Mouse (Mus musculus): Measurements from ENCODE around the gene Tcf25. TPM values are rescaled to one million over a fixed set of nuclear protein-coding genes. Genes with fewer than 3 reads are reported as not detected.
A peak's percentile ranks its signal among the peaks of the same experiment; 100 is the strongest.
"Not testable (repeated sequence)": the region's sequence is repeated elsewhere in the genome, so short reads cannot be mapped to it uniquely, and the experiment has no call there.

The Tcf25 gene
- polyA plus RNA-seq, 1 experiment from 2014 or later, result 136 TPM

- Histone ChIP-seq H3K27me3 (replicated peaks) (peaks cover 59% of the 10 kb centered on the region), H3K4me3 (peak overlapping the region; percentile 47), H3K4me2 (peak overlapping the region; percentile 65), H3K9me3 (no peaks in the 10 kb centered on the region), H3K27ac (replicated peaks) (no peak overlapping the region), H3K36me3 (no peaks in the 10 kb centered on the region), H3K9ac (peak overlapping the region; percentile 47), H3K4me1 (peaks cover 44% of the 10 kb centered on the region)
- ATAC-seq (ENCODE audit: extremely low read depth, insufficient number of reproducible peaks, low FRiP score, low TSS enrichment), result no peak
- WGBS, result 10% methylated on average over 16 of the region's 16 CpGs
Observed at GRCm38 (mm10) chr8:123411781-123412327, 38.3 kb downstream of the Tcf25 start.

DNA sequence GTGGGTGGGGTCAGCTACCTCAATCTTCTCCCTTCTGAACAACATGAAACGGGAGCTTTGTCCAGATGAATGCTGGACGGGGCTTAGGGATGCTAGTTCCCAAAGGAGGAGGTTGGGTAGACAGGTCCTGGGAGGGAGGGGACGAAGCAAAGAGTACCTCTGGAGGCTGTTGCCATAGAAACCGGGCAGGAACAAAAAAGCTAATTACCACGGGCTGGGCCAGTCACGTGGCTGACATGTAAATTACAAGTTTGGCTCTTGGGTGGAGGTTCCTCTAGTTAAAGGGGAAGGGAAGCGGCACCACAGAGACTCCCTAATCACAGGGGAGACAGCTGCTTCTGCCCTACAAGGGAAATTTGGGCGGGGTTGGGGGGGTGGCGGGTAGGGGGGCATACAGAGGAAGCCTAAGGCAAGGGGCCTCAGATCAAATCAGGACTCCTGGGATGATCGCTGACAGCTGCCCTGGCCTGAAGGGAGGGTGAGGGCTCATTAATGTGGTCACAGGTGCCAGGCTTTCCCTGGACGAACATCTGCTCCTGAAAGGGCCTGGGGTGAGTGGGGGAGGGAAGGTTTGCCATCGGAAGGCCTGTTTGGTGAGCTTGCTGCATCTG lies 39.1 kb downstream of the Tcf25 start:
- no peak overlapping the region for H3K27ac ChIP-seq (replicated peaks)
- no peaks in the 10 kb centered on the region for H3K36me3 ChIP-seq
- peak overlapping the region; percentile 47; the same call in 1 of the 2 replicates for H3K4me3 ChIP-seq
- ATAC-seq (ENCODE audit: extremely low read depth, insufficient number of reproducible peaks, low FRiP score, low TSS enrichment), result no peak
- H3K9me3 ChIP-seq, result no peaks in the 10 kb centered on the region
- peaks cover 51% of the 10 kb centered on the region for H3K27me3 ChIP-seq (replicated peaks)
- H3K4me2 ChIP-seq, result peak overlapping the region; percentile 65
- 6% methylated on average over 12 of the region's 12 CpGs for WGBS
- peaks cover 42% of the 10 kb centered on the region for H3K4me1 ChIP-seq
- no peak overlapping the region for H3K9ac ChIP-seq

GRCm38 (mm10) chr8:123414255-123414654 lies 40.7 kb downstream of the Tcf25 start:
- H3K27ac ChIP-seq (replicated peaks), result no peak overlapping the region
- H3K4me3 ChIP-seq, result no peak overlapping the region
- H3K9ac ChIP-seq, result no peak overlapping the region
- 6% methylated on average over 9 of the region's 9 CpGs for WGBS
- H3K4me1 ChIP-seq, result peaks cover 28% of the 10 kb centered on the region
- no peak for ATAC-seq (ENCODE audit: extremely low read depth, insufficient number of reproducible peaks, low FRiP score, low TSS enrichment)
- no peaks in the 10 kb centered on the region for H3K36me3 ChIP-seq
- H3K27me3 ChIP-seq (replicated peaks), result peaks cover 43% of the 10 kb centered on the region
- H3K4me2 ChIP-seq, result no peak overlapping the region
- no peaks in the 10 kb centered on the region for H3K9me3 ChIP-seq

GRCm38 (mm10) chr8:123414997-123415696 lies 41.6 kb downstream of the Tcf25 start:
- WGBS, result 77% methylated on average over 5 of the region's 5 CpGs
- not testable (repeated sequence) for H3K27ac ChIP-seq (replicated peaks); H3K9me3 ChIP-seq; H3K4me3 ChIP-seq; ATAC-seq (ENCODE audit: extremely low read depth, insufficient number of reproducible peaks, low FRiP score, low TSS enrichment); H3K4me2 ChIP-seq; H3K36me3 ChIP-seq; H3K9ac ChIP-seq
- H3K27me3 ChIP-seq (replicated peaks), result peaks cover 42% of the 10 kb centered on the region
- peaks cover 19% of the 10 kb centered on the region for H3K4me1 ChIP-seq

GRCm38 (mm10) chr8:123415967-123416943 lies 42.7 kb downstream of the Tcf25 start:
- H3K4me1 ChIP-seq, result peaks cover 8% of the 10 kb centered on the region
- no peak overlapping the region for H3K9ac ChIP-seq
- no peaks in the 10 kb centered on the region for H3K36me3 ChIP-seq
- no peaks in the 10 kb centered on the region for H3K9me3 ChIP-seq
- no peak for ATAC-seq (ENCODE audit: extremely low read depth, insufficient number of reproducible peaks, low FRiP score, low TSS enrichment)
- peaks cover 35% of the 10 kb centered on the region for H3K27me3 ChIP-seq (replicated peaks)
- H3K27ac ChIP-seq (replicated peaks), result no peak overlapping the region
- H3K4me2 ChIP-seq, result no peak overlapping the region
- H3K4me3 ChIP-seq, result no peak overlapping the region
- WGBS, result 46% methylated on average over 8 of the region's 8 CpGs

GRCm38 (mm10) chr8:123416944-123417555 lies 43.5 kb downstream of the Tcf25 start:
- Histone ChIP-seq H3K4me3 (no peak overlapping the region), H3K36me3 (no peaks in the 10 kb centered on the region), H3K27me3 (replicated peaks) (peaks cover 31% of the 10 kb centered on the region), H3K9me3 (no peaks in the 10 kb centered on the region), H3K4me2 (no peak overlapping the region), H3K4me1 (peaks cover 2% of the 10 kb centered on the region), H3K9ac (no peak overlapping the region), H3K27ac (replicated peaks) (no peak overlapping the region)
- ATAC-seq (ENCODE audit: extremely low read depth, insufficient number of reproducible peaks, low FRiP score, low TSS enrichment), result no peak
- 71% methylated on average over 8 of the region's 8 CpGs for WGBS

DNA sequence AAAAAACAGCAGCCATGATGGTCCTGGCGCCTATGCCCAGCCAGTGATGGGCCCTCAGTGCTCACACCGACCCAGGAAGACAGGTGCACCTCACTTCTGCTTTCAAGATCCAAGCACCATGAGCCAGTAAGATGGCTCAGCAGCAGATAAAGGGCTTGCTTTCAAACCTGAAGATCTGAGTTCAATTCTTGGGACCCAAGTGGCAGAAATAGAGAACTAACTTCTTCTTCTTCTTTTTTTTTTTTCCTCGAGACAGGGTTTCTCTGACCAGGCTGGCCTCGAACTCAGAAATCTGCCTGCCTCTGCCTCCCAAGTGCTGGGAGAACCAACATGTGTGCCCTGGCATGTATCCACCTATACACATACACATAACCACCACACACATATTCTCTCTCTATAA lies 46.2 kb downstream of the Tcf25 start:
- 76% methylated on average over 4 of the region's 4 CpGs for WGBS
- H3K4me3 ChIP-seq, result no peak overlapping the region

GRCm38 (mm10) chr8:123420525-123421281 lies 47.1 kb downstream of the Tcf25 start:
- Histone ChIP-seq H3K27me3 (replicated peaks) (peaks cover 11% of the 10 kb centered on the region), H3K4me3 (no peak overlapping the region), H3K9me3 (no peaks in the 10 kb centered on the region), H3K36me3 (no peaks in the 10 kb centered on the region), H3K4me1 (peaks cover 4% of the 10 kb centered on the region), H3K4me2 (no peak overlapping the region), H3K9ac (no peak overlapping the region), H3K27ac (replicated peaks) (no peak overlapping the region)
- 90% methylated on average over 34 of the region's 34 CpGs for WGBS
- ATAC-seq (ENCODE audit: extremely low read depth, insufficient number of reproducible peaks, low FRiP score, low TSS enrichment), result no peak

More for the DNA sequence above, 46.2 kb downstream of the Tcf25 start:
- no peak for ATAC-seq (ENCODE audit: extremely low read depth, insufficient number of reproducible peaks, low FRiP score, low TSS enrichment)
- Histone ChIP-seq H3K9ac (no peak overlapping the region), H3K27me3 (replicated peaks) (peaks cover 11% of the 10 kb centered on the region), H3K9me3 (no peaks in the 10 kb centered on the region), H3K36me3 (no peaks in the 10 kb centered on the region), H3K27ac (replicated peaks) (no peak overlapping the region), H3K4me2 (no peak overlapping the region), H3K4me1 (peaks cover 4% of the 10 kb centered on the region)

DNA sequence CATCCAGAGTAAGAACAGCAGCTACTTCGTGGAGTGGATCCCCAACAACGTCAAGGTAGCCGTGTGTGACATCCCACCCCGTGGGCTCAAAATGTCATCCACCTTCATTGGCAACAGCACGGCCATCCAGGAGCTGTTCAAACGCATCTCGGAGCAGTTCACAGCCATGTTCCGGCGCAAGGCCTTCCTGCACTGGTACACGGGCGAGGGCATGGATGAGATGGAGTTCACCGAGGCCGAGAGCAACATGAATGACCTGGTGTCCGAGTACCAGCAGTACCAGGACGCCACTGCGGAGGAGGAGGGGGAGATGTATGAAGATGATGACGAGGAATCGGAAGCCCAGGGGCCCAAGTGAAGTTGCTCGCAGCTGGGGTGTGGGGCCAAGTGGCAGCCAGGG lies 47.8 kb downstream of the Tcf25 start:
- no peak overlapping the region for H3K9ac ChIP-seq
- H3K9me3 ChIP-seq, result peaks cover 2% of the 10 kb centered on the region
- no peak for ATAC-seq (ENCODE audit: extremely low read depth, insufficient number of reproducible peaks, low FRiP score, low TSS enrichment)
- no peak overlapping the region for H3K27ac ChIP-seq (replicated peaks)
- H3K4me1 ChIP-seq, result peaks cover 4% of the 10 kb centered on the region
- 82% methylated on average over 19 of the region's 19 CpGs for WGBS
- no peak overlapping the region for H3K4me2 ChIP-seq
- no peaks in the 10 kb centered on the region for H3K36me3 ChIP-seq
- H3K4me3 ChIP-seq, result no peak overlapping the region
- peaks cover 11% of the 10 kb centered on the region for H3K27me3 ChIP-seq (replicated peaks)

GRCm38 (mm10) chr8:123422056-123422780 lies 48.7 kb downstream of the Tcf25 start:
- no peak for ATAC-seq (ENCODE audit: extremely low read depth, insufficient number of reproducible peaks, low FRiP score, low TSS enrichment)
- peak overlapping the region; percentile 60 for H3K9ac ChIP-seq
- WGBS, result 6% methylated on average over 17 of the region's 17 CpGs

More at GRCm38 (mm10) chr8:123422056-123422780, 48.7 kb downstream of the Tcf25 start:
- peaks cover 4% of the 10 kb centered on the region for H3K4me1 ChIP-seq
- peak overlapping the region; percentile 42 for H3K4me3 ChIP-seq
- no peak overlapping the region for H3K27ac ChIP-seq (replicated peaks)
- H3K27me3 ChIP-seq (replicated peaks), result peaks cover 11% of the 10 kb centered on the region
- peaks cover 11% of the 10 kb centered on the region for H3K9me3 ChIP-seq
- peak overlapping the region; percentile 67 for H3K4me2 ChIP-seq
- peaks cover 2% of the 10 kb centered on the region; the same call in 1 of the 2 replicates for H3K36me3 ChIP-seq
